Mouse (Mus musculus) retina, adult 2 months (tissue): ENCODE data around the gene Rnase12.
"Not testable (repeated sequence)": the region's sequence is repeated elsewhere in the genome, so short reads cannot be mapped to it uniquely, and the experiment has no call there.

ENCODE experiments used
- DNase-seq: peaks from one replicate; pipeline ENCODE4 v3.0.0-alpha.2; 2012; ENCODE audit warnings: low read depth, low spot score

Rnase12 gene

GRCm38 (mm10) chr14:51023457-51023856 is 34.0 kb downstream of the Rnase12 start:
- no peak for DNase-seq

GRCm38 (mm10) chr14:51017256-51017655 is 40.2 kb downstream of the Rnase12 start:
- DNase-seq: no peak

GRCm38 (mm10) chr14:51015780-51016179 is 41.7 kb downstream of the Rnase12 start:
- DNase-seq: no peak

GRCm38 (mm10) chr14:51014724-51015123 is 42.7 kb downstream of the Rnase12 start:
- DNase-seq: not testable (repeated sequence)

- no peak for DNase-seq
Observed at GRCm38 (mm10) chr14:51009572-51009971, 47.9 kb downstream of the Rnase12 start.

- no peak for DNase-seq
Observed at GRCm38 (mm10) chr14:51008781-51009180, 48.7 kb downstream of the Rnase12 start.

GRCm38 (mm10) chr14:51007914-51008713 is 49.3 kb downstream of the Rnase12 start:
- DNase-seq: no peak

GRCm38 (mm10) chr14:51007152-51007801 is 50.2 kb downstream of the Rnase12 start, which contains the start of gene Rnase10:
Gene Rnase10, plus strand, starts transcription at chr14:51007751.
- DNase-seq: no peak
